Mouse (Mus musculus): ENCODE data around the gene Gipc1.

GRCm38 (mm10) chr8:83622389-83622989, 30.0 kb upstream of the Gipc1 start:
- TF ChIP-seq CTCF (IDR thresholded peaks at IDR 0.05; ENCODE audit: control insufficient read depth, insufficient read depth, insufficient replicate concordance, low read depth, low read length) (peak; percentile 90), POLR2A (IDR thresholded peaks at IDR 0.05; ENCODE audit: control insufficient read depth, low read depth, low read length) (no peak)
